Mouse (Mus musculus) heart, postnatal 0 days (tissue): ENCODE measurements around the gene Tpsg1.

Experiments
- CTCF ChIP-seq: IDR thresholded peaks from 2 replicates; pipeline ENCODE4 v1.5.1; 2016; ENCODE audit warnings: antibody characterized with exemption, control low read depth, low read depth
- EP300 ChIP-seq: IDR thresholded peaks from 2 replicates; pipeline ENCODE4 v1.6.1; 2016; ENCODE audit warnings: antibody characterized with exemption, low read depth

- no peak for TF ChIP-seq CTCF
- no peak for TF ChIP-seq EP300
These were observed 51.9 kb downstream of the Tpsg1 start for GRCm38 (mm10) chr17:25420998-25421397.
